8 mouse cellular contexts compared by ENCODE assay signal in the genomic region with DNA sequence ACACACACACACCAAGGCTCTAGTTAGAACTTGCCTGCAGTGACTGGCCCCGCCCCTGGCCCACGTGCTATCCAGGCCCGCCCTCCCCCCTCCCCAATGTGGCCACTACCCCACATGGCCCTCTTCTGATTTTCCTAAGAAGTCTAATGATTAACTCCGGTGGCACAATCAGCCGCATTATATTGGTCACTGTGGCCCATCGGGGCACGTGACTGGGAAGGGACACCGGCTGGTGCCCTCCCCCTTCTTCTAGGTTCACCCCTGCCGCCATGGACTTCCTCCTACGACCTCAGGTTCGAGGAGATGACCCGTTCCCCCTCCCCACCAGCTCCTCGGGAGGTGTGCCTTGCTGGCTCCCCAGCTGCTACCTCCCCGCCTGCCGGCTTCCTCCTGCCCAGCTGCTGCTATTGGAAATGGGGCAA. TPM values are rescaled to one million over a fixed set of nuclear protein-coding genes. Genes with fewer than 3 reads are reported as not detected.
DNase-seq lines count a peak whose midpoint lies in the region; ATAC-seq and TF ChIP-seq lines count a peak whose summit lies in the region.

No protein-coding gene starts in this region.

- H3K9me3 ChIP-seq in heart, embryonic 10.5 days = no peaks in the 10 kb centered on the region
- H3K9me3 ChIP-seq in hindbrain, postnatal 0 days (ENCODE audit: low read length) = no peaks in the 10 kb centered on the region
- no peaks in the 10 kb centered on the region for H3K9me3 ChIP-seq in liver, embryonic 12.5 days (replicated peaks)
- no peaks in the 10 kb centered on the region for H3K9me3 ChIP-seq in neural tube, embryonic 15.5 days (replicated peaks)

- H3K4me1 ChIP-seq in heart, embryonic 10.5 days = peaks cover 49% of the 10 kb centered on the region
- H3K4me1 ChIP-seq in hindbrain, postnatal 0 days (ENCODE audit: insufficient read depth, low read length) = peaks cover 5% of the 10 kb centered on the region; the same call in 1 of the 2 replicates
- H3K4me1 ChIP-seq in liver, embryonic 12.5 days = peaks cover 52% of the 10 kb centered on the region
- peaks cover 45% of the 10 kb centered on the region for H3K4me1 ChIP-seq in neural tube, embryonic 15.5 days

- peak overlapping the region; percentile 56 for H3K27ac ChIP-seq in heart, embryonic 10.5 days
- no peak overlapping the region for H3K27ac ChIP-seq in hindbrain, postnatal 0 days
- peak overlapping the region; percentile 39; the same call in 1 of the 2 replicates for H3K27ac ChIP-seq in liver, embryonic 12.5 days
- no peak overlapping the region for H3K27ac ChIP-seq in neural tube, embryonic 15.5 days (replicated peaks)

- peaks cover 40% of the 10 kb centered on the region for H3K36me3 ChIP-seq in heart, embryonic 10.5 days
- H3K36me3 ChIP-seq in hindbrain, postnatal 0 days (ENCODE audit: insufficient read depth, low read length) = peaks cover 23% of the 10 kb centered on the region; the same call in 1 of the 2 replicates
- peaks cover 37% of the 10 kb centered on the region for H3K36me3 ChIP-seq in liver, embryonic 12.5 days
- peaks cover 25% of the 10 kb centered on the region for H3K36me3 ChIP-seq in neural tube, embryonic 15.5 days

- DNase-seq in heart, embryonic 10.5 days (ENCODE audit: low spot score) = no peak
- no peak for DNase-seq in heart, adult 8-10 months (ENCODE audit: low spot score)
- DNase-seq in hindbrain, postnatal 0 days (ENCODE audit: low spot score) = no peak
- DNase-seq in right cerebral cortex, postnatal 25 days = no peak
- DNase-seq in urinary bladder, adult 2 months (ENCODE audit: low spot score) = no peak
- DNase-seq in urinary bladder, postnatal 36 days (ENCODE audit: low spot score in 2 of 2) = no peak

- H3K4me3 ChIP-seq in heart, embryonic 10.5 days = peak overlapping the region; percentile 78
- no peak overlapping the region for H3K4me3 ChIP-seq in hindbrain, postnatal 0 days (ENCODE audit: low read length)
- peak overlapping the region; percentile 36 for H3K4me3 ChIP-seq in liver, embryonic 12.5 days
- no peak overlapping the region for H3K4me3 ChIP-seq in neural tube, embryonic 15.5 days (replicated peaks)

- ATAC-seq in hindbrain, postnatal 0 days = no peak
- no peak for ATAC-seq in liver, embryonic 12.5 days
- no peak for ATAC-seq in neural tube, embryonic 15.5 days (ENCODE audit: low FRiP score)

- peak overlapping the region; percentile 31 for H3K4me2 ChIP-seq in hindbrain, postnatal 0 days (ENCODE audit: low read depth, low read length)
- peak overlapping the region; percentile 95 for H3K4me2 ChIP-seq in liver, embryonic 12.5 days
- peak overlapping the region; percentile 91 for H3K4me2 ChIP-seq in neural tube, embryonic 15.5 days

- WGBS in heart, embryonic 10.5 days = 7% methylated on average over 15 of the region's 15 CpGs
- WGBS in hindbrain, postnatal 0 days = 12% methylated on average over 15 of the region's 15 CpGs
- 6% methylated on average over 15 of the region's 15 CpGs for WGBS in liver, embryonic 12.5 days (ENCODE audit: insufficient replicate concordance)
- WGBS in neural tube, embryonic 15.5 days = 11% methylated on average over 14 of the region's 15 CpGs

- no peaks in the 10 kb centered on the region for H3K27me3 ChIP-seq in heart, embryonic 10.5 days (ENCODE audit: insufficient read depth, poor library complexity, severe bottlenecking)
- no peaks in the 10 kb centered on the region for H3K27me3 ChIP-seq in hindbrain, postnatal 0 days (ENCODE audit: insufficient read depth, low read length)
- H3K27me3 ChIP-seq in liver, embryonic 12.5 days (replicated peaks) = no peaks in the 10 kb centered on the region; the same call in 1 of the 2 replicates
- H3K27me3 ChIP-seq in neural tube, embryonic 15.5 days (replicated peaks) = peaks cover 10% of the 10 kb centered on the region

- H3K9ac ChIP-seq in hindbrain, postnatal 0 days (replicated peaks; ENCODE audit: low read length) = no peak overlapping the region
- H3K9ac ChIP-seq in liver, embryonic 12.5 days = no peak overlapping the region
- H3K9ac ChIP-seq in neural tube, embryonic 15.5 days (replicated peaks) = 0 out of 2 replicates have a peak overlapping the region, but pooled peaks have one; percentile 10

- no peak for TF ChIP-seq CTCF in hindbrain, postnatal 0 days (IDR thresholded peaks at IDR 0.05; ENCODE audit: low read depth)

RNA-seq across cellular contexts. Expression of gene Slc4a2, which starts 4.4 kb away (rescaled TPM):
- polyA plus RNA-seq in heart, embryonic 10.5 days (2016; fragmentation: Nextera tagmentation; extraction: Ambion mirVana) = 33.2 and 36.0 TPM in 2 replicates
- total RNA-seq in heart, adult 8-10 months (2022) = 10 to 100 TPM; 21.9 to 32.5 (median 24.7) TPM
- total RNA-seq in hindbrain, postnatal 0 days (2014; rRNA removed) = 41.5 and 44.4 TPM in 2 replicates
- polyA plus RNA-seq in hindbrain, postnatal 0 days (2015; fragmentation: Nextera tagmentation; extraction: Ambion mirVana) = 17.1 and 17.8 TPM in 2 replicates
- polyA plus RNA-seq in liver, embryonic 12.5 days (2016; fragmentation: Nextera tagmentation; extraction: Ambion mirVana) = 16.2 and 16.6 TPM in 2 replicates
- polyA plus RNA-seq in neural tube, embryonic 15.5 days (2015; fragmentation: Nextera tagmentation; extraction: Ambion mirVana) = 15.3 and 19.1 TPM in 2 replicates
- polyA plus RNA-seq in urinary bladder, adult 2 months (2012; rRNA removed) = 61.6 and 63.0 TPM in 2 replicates

RNA-seq across cellular contexts. Expression of gene Cdk5, which starts 4.7 kb away (rescaled TPM):
- 33.9 and 37.4 TPM in 2 replicates for polyA plus RNA-seq in heart, embryonic 10.5 days (2016; fragmentation: Nextera tagmentation; extraction: Ambion mirVana)
- 10 to 100 TPM; 17.3 to 23.7 (median 19.1) TPM for total RNA-seq in heart, adult 8-10 months (2022)
- total RNA-seq in hindbrain, postnatal 0 days (2014; rRNA removed) = 81.0 and 87.7 TPM in 2 replicates
- 151 and 158 TPM in 2 replicates for polyA plus RNA-seq in hindbrain, postnatal 0 days (2015; fragmentation: Nextera tagmentation; extraction: Ambion mirVana)
- polyA plus RNA-seq in liver, embryonic 12.5 days (2016; fragmentation: Nextera tagmentation; extraction: Ambion mirVana) = 13.0 and 14.1 TPM in 2 replicates
- polyA plus RNA-seq in neural tube, embryonic 15.5 days (2015; fragmentation: Nextera tagmentation; extraction: Ambion mirVana) = 113 and 133 TPM in 2 replicates
- 61.4 and 77.8 TPM in 2 replicates for polyA plus RNA-seq in urinary bladder, adult 2 months (2012; rRNA removed)

RNA-seq across cellular contexts. Expression of gene Asic3, which starts 14.8 kb away (rescaled TPM):
- polyA plus RNA-seq in heart, embryonic 10.5 days (2016; fragmentation: Nextera tagmentation; extraction: Ambion mirVana) = 0.11 TPM in 1 of 2 replicates, not detected in the other
- under 1 TPM in 1 of 4 experiments, not detected in 3; 0.16 TPM for total RNA-seq in heart, adult 8-10 months (2022)
- 0.37 and 1.9 TPM in 2 replicates for total RNA-seq in hindbrain, postnatal 0 days (2014; rRNA removed)
- 0.58 and 1.3 TPM in 2 replicates for polyA plus RNA-seq in hindbrain, postnatal 0 days (2015; fragmentation: Nextera tagmentation; extraction: Ambion mirVana)
- not detected in 2 replicates for polyA plus RNA-seq in liver, embryonic 12.5 days (2016; fragmentation: Nextera tagmentation; extraction: Ambion mirVana)
- 1.6 and 2.4 TPM in 2 replicates for polyA plus RNA-seq in neural tube, embryonic 15.5 days (2015; fragmentation: Nextera tagmentation; extraction: Ambion mirVana)
- polyA plus RNA-seq in urinary bladder, adult 2 months (2012; rRNA removed) = 0.29 and 0.50 TPM in 2 replicates

RNA-seq across cellular contexts. Expression of gene Fastk, which starts 17.1 kb away (rescaled TPM):
- polyA plus RNA-seq in heart, embryonic 10.5 days (2016; fragmentation: Nextera tagmentation; extraction: Ambion mirVana) = 156 and 197 TPM in 2 replicates
- total RNA-seq in heart, adult 8-10 months (2022) = 100 to 1,000 TPM; 297 to 351 (median 327) TPM
- total RNA-seq in hindbrain, postnatal 0 days (2014; rRNA removed) = 200 and 203 TPM in 2 replicates
- 99.2 and 101 TPM in 2 replicates for polyA plus RNA-seq in hindbrain, postnatal 0 days (2015; fragmentation: Nextera tagmentation; extraction: Ambion mirVana)
- polyA plus RNA-seq in liver, embryonic 12.5 days (2016; fragmentation: Nextera tagmentation; extraction: Ambion mirVana) = 72.4 and 78.0 TPM in 2 replicates
- 111 TPM in 2 replicates for polyA plus RNA-seq in neural tube, embryonic 15.5 days (2015; fragmentation: Nextera tagmentation; extraction: Ambion mirVana)
- 134 and 154 TPM in 2 replicates for polyA plus RNA-seq in urinary bladder, adult 2 months (2012; rRNA removed)

RNA-seq across cellular contexts. Expression of gene Tmub1, which starts 19.7 kb away (rescaled TPM):
- 21.3 and 22.3 TPM in 2 replicates for polyA plus RNA-seq in heart, embryonic 10.5 days (2016; fragmentation: Nextera tagmentation; extraction: Ambion mirVana)
- total RNA-seq in heart, adult 8-10 months (2022) = 10 to 100 TPM in 3 of 4 experiments, 1 to 10 TPM in 1; 9.8 to 12.3 (median 11.8) TPM
- total RNA-seq in hindbrain, postnatal 0 days (2014; rRNA removed) = 74.6 and 78.4 TPM in 2 replicates
- 50.0 and 51.2 TPM in 2 replicates for polyA plus RNA-seq in hindbrain, postnatal 0 days (2015; fragmentation: Nextera tagmentation; extraction: Ambion mirVana)
- polyA plus RNA-seq in liver, embryonic 12.5 days (2016; fragmentation: Nextera tagmentation; extraction: Ambion mirVana) = 6.7 and 7.2 TPM in 2 replicates
- polyA plus RNA-seq in neural tube, embryonic 15.5 days (2015; fragmentation: Nextera tagmentation; extraction: Ambion mirVana) = 54.8 and 62.8 TPM in 2 replicates
- 24.5 TPM in 2 replicates for polyA plus RNA-seq in urinary bladder, adult 2 months (2012; rRNA removed)

Comparison
In these comparisons a context has a peak if more than half of its experiments do, and no peak if none do; other contexts are left out.
1. H3K27ac ChIP-seq: peak in heart, embryonic 10.5 days (single experiment) and liver, embryonic 12.5 days (single experiment); none in hindbrain, postnatal 0 days (single experiment) and neural tube, embryonic 15.5 days (single experiment).
2. H3K4me3 ChIP-seq: peak in heart, embryonic 10.5 days (single experiment) and liver, embryonic 12.5 days (single experiment); none in hindbrain, postnatal 0 days (single experiment) and neural tube, embryonic 15.5 days (single experiment).
3. H3K4me2 ChIP-seq: peak in every context shown above with its lines; median percentile 95 in liver, embryonic 12.5 days; 91 in neural tube, embryonic 15.5 days; 31 in hindbrain, postnatal 0 days.